Mouse (Mus musculus) frontal cortex, postnatal 14 days (tissue): ENCODE measurements around the gene Trcg1.

Source experiments
- DNase-seq, 2 experiments: peaks; one replicate each; pipeline ENCODE4 v3.0.0; 2022; ENCODE audit warnings: low spot score in 2 of 2

The Trcg1 gene

GRCm38 (mm10) chr9:57261913-57262794 lies 25.8 kb downstream of the Trcg1 start, which contains the start of gene 1700017B05Rik:
1700017B05Rik (minus strand) TSS chr9:57262612.
- DNase-seq = peak in 1 of 2 experiments; percentile 46

DNA sequence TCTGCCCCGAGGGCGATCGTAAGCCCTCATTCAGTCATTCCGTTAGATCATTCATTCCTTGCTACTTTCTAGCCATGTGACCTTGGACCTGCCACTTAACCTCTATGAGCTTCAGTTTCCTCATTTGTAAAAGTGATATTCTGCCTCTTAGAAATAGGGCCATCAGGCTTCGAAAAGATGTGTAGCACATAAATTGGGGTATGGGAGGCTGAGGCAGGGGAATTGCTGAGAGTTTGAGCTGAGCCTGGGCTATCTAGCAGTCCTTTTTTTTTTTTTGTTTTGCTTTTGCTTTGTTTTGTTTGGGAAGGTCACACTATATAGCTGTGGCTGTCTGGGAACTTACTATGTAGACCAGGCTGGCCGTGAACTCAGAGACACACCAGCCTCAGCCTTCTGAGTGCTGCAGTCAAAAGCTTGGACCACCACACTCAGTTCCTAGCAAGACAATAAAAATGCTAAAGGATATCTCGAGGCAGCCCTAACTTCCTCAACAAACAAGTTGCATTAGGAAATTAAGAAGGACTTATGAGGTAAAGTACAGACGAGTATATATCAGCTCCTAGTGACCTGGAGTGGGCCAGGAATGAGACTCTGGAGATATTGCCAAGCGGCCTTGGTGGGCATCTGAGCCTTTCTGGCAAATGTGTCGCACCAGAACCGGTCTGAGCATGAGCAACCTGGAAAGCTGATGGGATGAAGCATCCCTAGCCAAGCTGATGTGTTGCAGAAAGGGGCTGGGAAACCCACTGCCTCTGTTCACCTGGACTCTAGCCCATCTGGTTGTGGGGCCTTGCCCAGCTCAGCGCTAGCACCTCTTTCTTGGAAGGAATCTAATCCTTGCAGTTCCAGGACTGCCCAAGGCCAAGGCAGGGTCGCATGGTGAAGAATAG lies 26.7 kb downstream of the Trcg1 start:
- no peak for DNase-seq

DNA sequence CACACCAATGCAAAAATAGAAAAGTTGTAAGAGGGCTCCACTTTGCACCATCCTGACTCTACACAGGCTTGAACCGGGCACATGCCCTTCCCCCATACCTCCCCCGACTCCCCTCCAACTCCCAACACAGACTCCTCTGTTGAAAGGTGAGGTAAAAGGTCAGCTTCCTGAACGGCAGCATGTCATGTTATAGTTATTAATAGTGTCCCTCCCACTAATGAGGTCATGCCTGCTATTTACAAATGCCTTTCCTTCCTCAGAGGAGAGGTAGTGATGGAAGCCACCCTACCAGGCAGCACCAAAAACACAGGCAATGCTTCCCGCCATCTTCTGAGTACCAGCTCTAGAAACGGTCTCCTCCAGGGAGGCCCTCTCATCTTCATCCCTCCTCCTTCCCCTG lies 28.8 kb downstream of the Trcg1 start:
- DNase-seq = no peak

- no peak for DNase-seq
Measured at GRCm38 (mm10) chr9:57267421-57267820, 31.1 kb downstream of the Trcg1 start.

GRCm38 (mm10) chr9:57268078-57268477 lies 31.7 kb downstream of the Trcg1 start:
- no peak for DNase-seq

DNA sequence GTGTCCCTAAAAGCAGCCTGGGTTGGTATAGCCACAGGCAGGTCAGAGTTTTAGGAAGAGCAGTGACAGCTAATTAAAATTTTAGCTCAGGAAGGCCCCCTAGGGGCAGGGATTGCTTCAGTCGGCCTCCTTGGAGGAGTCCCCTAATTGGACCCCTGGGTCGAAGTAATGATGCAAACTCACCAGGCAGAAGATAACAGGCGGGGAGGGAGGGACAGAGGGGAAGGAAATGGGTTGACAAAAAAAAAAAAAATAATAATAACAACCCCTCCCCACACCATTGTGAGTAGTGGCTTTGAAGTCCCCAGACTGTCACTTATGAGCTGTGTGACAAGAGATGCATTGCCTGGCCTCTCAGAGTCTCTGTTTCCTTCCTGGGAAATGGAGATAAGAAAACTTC lies 32.2 kb downstream of the Trcg1 start:
- no peak for DNase-seq

GRCm38 (mm10) chr9:57269384-57269783 lies 33.0 kb downstream of the Trcg1 start:
- DNase-seq = no peak

DNA sequence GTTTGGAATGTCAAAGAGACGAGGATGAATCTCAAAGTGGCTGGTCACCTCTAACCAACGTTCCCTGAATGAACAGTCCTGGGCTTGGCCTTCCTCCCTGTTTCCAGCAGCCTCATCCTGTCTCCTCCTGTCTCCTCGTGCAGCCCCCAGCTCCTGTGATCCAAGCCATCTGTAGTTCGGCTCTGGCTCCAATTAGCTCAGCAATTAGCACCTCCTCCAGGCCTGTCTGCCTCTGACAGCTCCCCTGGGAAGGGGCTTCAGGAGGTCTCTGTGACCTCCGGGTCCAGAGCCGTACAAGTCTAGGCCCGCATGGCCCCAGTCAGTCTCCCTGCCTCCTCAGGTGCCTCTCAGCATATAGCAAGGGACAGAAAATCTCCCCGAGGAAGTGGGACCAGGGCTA lies 34.0 kb downstream of the Trcg1 start:
- DNase-seq = no peak

- no peak for DNase-seq
Measured at GRCm38 (mm10) chr9:57271081-57271480, 34.7 kb downstream of the Trcg1 start.

GRCm38 (mm10) chr9:57271837-57272562 lies 35.6 kb downstream of the Trcg1 start:
- no peak for DNase-seq

DNA sequence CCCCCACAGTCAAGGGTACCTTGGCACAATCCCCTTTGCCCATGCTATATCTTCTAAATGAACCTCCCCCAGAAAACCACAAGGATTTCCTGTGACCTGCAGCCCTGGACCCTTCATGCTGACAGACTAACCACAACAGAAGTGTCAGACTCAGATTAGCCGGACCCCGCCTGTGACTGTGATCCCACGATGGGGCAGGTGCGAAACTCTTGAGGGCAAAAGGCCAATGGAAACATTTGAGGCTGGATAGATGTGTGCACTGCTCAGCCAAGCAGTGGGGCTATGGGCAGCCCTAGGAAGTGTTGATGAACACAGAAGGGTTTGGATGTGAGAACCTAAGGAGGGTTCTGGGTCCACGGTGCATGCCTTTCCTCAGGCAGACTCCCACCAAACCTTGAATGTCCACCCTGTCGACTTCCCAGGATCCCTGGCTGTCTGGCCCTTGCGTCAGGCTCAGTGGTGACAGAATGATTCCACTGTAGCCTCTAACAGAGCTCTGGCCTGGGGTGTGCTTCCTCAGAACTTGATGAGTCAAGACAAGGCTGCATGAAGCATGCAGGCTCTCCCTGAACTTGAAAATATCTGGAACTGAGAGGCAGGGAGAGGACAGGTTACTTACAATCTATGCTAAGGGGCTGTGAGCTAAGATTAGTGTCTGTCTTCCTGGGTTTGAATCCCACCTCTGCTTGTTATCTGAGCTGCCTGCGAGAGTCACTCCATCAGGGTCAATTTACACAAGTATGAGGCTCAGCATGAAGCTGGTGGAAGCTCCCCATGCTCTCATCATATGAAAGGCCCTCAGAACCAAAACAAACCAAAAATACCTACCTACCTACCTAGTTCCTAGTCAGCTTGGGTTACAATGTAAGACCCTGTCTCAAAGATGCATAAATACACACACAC lies 36.8 kb downstream of the Trcg1 start:
- DNase-seq = no peak

DNA sequence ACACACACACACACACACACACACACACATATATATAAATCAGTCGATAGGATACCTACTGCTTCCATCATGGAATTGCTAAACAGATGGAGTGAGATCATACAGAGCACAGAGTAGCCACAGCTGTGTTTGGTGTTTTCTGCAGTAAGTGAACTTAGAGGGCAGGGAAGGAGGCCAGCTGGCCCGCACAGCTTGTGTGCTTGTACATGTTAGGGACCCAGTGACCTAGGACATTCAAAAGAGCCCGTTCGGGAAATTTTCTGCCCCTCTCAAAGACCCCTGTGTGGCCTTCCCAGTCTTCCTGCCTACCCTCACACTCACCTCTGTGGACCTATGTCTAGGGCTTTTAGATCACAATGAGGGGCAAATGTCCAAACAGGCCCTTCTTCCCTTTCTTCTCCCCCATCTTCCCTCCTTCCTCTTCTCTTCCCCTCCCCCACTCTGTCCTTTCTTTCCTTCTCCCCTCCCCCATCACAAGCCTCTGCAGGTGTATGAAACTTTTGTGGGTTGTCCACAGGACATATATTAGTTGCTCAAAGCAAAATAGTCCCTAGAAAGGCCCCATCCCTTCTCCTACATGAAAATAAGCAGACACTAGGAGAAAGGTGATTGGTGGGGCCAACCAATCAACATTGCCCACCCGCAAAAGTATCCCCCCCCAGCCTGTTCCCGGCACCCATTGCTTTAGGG lies 37.6 kb downstream of the Trcg1 start:
- DNase-seq = no peak

DNA sequence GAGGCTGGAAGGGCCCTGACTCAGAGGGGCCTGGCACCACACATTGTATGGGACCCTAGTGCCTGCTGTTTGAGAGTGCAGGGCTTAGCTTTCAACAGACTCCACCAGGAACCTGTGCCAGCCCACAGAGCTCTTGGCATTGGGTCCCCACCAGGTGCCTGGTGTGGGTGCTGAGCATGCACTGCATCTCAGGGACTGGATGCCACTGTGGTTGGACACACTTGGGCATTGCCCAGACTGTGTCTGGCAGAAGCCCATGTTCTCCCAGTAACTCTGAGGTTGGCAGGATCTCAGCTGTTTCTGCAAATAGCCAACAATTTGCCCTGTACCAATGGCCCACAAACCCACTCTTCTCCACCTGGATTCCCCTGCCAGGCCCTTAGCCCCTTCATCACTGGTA lies 40.0 kb downstream of the Trcg1 start:
- DNase-seq = no peak

DNA sequence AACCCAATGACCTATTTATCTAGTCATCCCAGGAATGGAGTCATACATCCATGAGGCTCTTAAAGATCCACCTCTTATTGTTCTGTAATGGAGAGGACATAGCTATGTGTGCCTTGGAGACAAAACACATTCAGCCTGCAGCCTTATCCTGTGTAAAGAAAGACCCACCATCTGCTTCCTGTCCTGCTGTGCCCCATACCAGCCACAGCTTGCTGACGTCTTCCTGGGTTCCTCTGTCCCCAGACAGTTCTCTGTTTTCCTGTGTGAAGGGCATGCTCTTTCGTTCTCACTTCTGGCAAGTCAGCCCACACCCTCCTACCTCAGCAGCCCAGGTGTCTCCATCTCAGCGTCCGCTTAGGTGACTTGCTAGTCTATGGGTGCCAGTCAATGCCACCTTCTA lies 41.9 kb downstream of the Trcg1 start:
- DNase-seq = no peak

DNA sequence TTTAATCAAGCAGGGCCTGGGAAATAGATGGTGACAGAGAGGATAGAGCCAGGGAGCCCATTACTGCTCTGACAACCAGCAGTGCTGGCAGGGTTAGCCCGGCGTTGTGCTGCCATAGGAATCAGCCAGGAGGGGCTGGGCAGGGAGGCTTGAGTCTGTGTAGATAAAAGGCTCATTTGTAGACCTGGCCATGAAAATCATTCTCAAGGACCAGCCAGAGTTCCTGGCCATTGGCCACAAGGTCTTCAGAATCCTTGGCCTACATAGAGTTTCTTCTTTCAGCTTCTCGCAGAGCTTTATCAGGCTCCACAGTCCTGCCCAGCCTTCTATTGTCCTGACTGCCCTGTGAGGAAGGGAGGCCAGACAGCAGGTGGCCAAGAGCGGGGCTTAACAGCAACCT lies 43.1 kb downstream of the Trcg1 start:
- DNase-seq = no peak

DNA sequence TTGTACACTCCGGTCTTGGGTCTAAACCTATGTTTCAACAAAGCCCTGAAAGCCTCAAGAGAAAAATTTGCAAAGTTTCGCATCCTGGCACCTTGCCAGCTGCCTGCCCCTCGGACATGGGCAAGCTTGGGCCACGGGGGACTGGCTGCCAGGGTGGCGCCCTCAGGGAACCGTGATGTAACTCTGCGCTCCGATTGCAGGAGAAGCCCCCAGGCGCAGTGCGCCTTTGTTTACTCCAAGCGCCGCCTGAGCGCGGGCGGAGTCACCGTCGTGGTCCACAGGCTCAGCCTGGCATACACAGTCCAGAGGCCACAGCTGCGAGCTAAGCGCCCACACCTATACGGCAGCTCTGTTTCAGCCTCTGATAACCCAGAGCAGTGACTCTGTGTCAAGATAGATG lies 45.2 kb downstream of the Trcg1 start:
- DNase-seq = no peak

DNA sequence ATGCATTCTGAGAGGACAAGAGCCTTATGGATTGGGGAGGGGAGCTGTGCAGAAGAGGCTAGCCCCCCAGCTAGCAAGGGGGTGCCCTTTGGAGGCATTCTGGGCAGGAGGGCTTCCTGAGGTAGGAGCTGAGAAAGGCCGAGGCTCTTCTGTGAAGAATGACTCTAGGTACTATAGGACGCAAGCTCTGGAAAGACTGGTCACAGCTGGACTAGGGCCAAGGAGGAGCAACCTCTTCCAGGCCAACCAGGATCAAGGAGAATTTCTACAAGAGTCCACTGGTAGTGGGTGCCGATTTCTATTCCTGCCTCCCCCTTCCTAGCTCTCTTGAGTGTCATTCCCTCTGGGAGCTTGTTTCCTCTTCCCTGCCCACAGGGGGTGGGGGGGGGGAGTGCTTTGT lies 46.3 kb downstream of the Trcg1 start:
- no peak for DNase-seq

DNA sequence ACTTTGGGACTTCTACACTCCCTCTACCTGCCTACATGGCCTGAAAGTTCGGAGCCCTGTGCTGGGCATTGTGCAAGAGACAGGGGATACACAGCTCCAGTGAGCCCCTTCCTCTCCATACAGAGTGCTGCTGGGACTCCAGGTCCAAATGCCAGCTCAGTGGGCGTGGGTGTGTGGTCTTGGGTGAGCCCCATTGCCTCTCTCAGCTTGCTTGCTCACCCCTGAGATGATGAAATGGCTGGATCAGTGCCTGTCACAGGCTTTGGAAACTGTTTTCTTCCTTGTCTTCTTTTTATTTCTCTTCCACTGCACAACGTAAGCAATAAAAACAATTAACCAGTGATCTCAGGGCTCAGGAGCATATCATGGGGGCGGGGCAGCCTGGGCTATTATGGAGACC lies 47.0 kb downstream of the Trcg1 start:
- DNase-seq = no peak

GRCm38 (mm10) chr9:57287183-57287582 lies 50.8 kb downstream of the Trcg1 start:
- no peak for DNase-seq

GRCm38 (mm10) chr9:57294905-57295304 lies 58.5 kb downstream of the Trcg1 start:
- DNase-seq = no peak
